Mouse (Mus musculus): Measurements from ENCODE around the gene Gm45713.
A peak's percentile ranks its signal among the peaks of the same experiment; 100 is the strongest.

- TF ChIP-seq CTCF (IDR thresholded peaks at IDR 0.05; ENCODE audit: extremely low read depth, insufficient read depth, low read length) = no peak
- TF ChIP-seq POLR2A (IDR thresholded peaks at IDR 0.05; ENCODE audit: extremely low read depth, insufficient read depth, low read length) = peak; percentile 74
These were observed 11.5 kb downstream of the Gm45713 start, which contains the start of gene Rps11 for GRCm38 (mm10) chr7:45124224-45125143.
